Mouse (Mus musculus): ENCODE results near the gene Trip11. TPM values are rescaled to one million over a fixed set of nuclear protein-coding genes. Genes with fewer than 3 reads are reported as not detected.

The Trip11 gene
- total and polyA plus RNA-seq, 2 experiments from 2014 or later: 24.8 to 26.3 TPM

- H3K4me1 ChIP-seq (ENCODE audit: insufficient read depth, low read length): no peaks in the 10 kb centered on the region
- no peak overlapping the region for H3K9ac ChIP-seq (replicated peaks; ENCODE audit: low read length, poor library complexity, severe bottlenecking)
- no peak; the same call in 1 of the 2 replicates for TF ChIP-seq CTCF (IDR thresholded peaks at IDR 0.05)
- no peak overlapping the region for H3K4me2 ChIP-seq (ENCODE audit: low read depth, low read length, poor library complexity, severe bottlenecking)
- ATAC-seq (ENCODE audit: low FRiP score) (no peak), DNase-seq (ENCODE audit: low spot score) (no peak)
- H3K4me3 ChIP-seq (ENCODE audit: low read depth, low read length): no peak overlapping the region
- no peaks in the 10 kb centered on the region for H3K9me3 ChIP-seq (ENCODE audit: low read length)
- 88% methylated on average over 10 of the region's 10 CpGs for whole genome bisulfite sequencing
- H3K27ac ChIP-seq (ENCODE audit: low read depth, low read length): no peak overlapping the region
- peaks cover 24% of the 10 kb centered on the region for H3K36me3 ChIP-seq (ENCODE audit: insufficient read depth, low read length)
- no peaks in the 10 kb centered on the region for H3K27me3 ChIP-seq (ENCODE audit: insufficient read depth, low read length)
These were observed 76.4 kb downstream of the Trip11 start for GRCm38 (mm10) chr12:101836546-101837274.

GRCm38 (mm10) chr12:101834715-101835114 lies 78.4 kb downstream of the Trip11 start:
- Histone ChIP-seq H3K4me3 (ENCODE audit: low read depth, low read length) (no peak overlapping the region), H3K9ac (replicated peaks; ENCODE audit: low read length, poor library complexity, severe bottlenecking) (no peak overlapping the region), H3K36me3 (ENCODE audit: insufficient read depth, low read length) (peaks cover 24% of the 10 kb centered on the region), H3K4me1 (ENCODE audit: insufficient read depth, low read length) (no peaks in the 10 kb centered on the region), H3K27me3 (ENCODE audit: insufficient read depth, low read length) (no peaks in the 10 kb centered on the region), H3K4me2 (ENCODE audit: low read depth, low read length, poor library complexity, severe bottlenecking) (no peak overlapping the region), H3K27ac (ENCODE audit: low read depth, low read length) (no peak overlapping the region), H3K9me3 (ENCODE audit: low read length) (no peaks in the 10 kb centered on the region)
- WGBS: 96% methylated on average over 4 of the region's 4 CpGs
- TF ChIP-seq CTCF (IDR thresholded peaks at IDR 0.05): no peak
- DNase-seq (ENCODE audit: low spot score) (no peak), ATAC-seq (ENCODE audit: low FRiP score) (no peak)

- ATAC-seq (ENCODE audit: low FRiP score): no peak
These were observed 79.3 kb downstream of the Trip11 start for GRCm38 (mm10) chr12:101833776-101834175.

GRCm38 (mm10) chr12:101833115-101833506 lies 80.0 kb downstream of the Trip11 start:
- no peak overlapping the region for H3K27ac ChIP-seq (ENCODE audit: low read depth, low read length)
- TF ChIP-seq CTCF (IDR thresholded peaks at IDR 0.05): no peak
- ATAC-seq (ENCODE audit: low FRiP score) (no peak), DNase-seq (ENCODE audit: low spot score) (no peak)
- peaks cover 20% of the 10 kb centered on the region for H3K36me3 ChIP-seq (ENCODE audit: insufficient read depth, low read length)
- 97% methylated on average over 6 of the region's 6 CpGs for WGBS
- no peak overlapping the region for H3K4me3 ChIP-seq (ENCODE audit: low read depth, low read length)
- H3K9ac ChIP-seq (replicated peaks; ENCODE audit: low read length, poor library complexity, severe bottlenecking): no peak overlapping the region
- no peaks in the 10 kb centered on the region for H3K4me1 ChIP-seq (ENCODE audit: insufficient read depth, low read length)
- H3K4me2 ChIP-seq (ENCODE audit: low read depth, low read length, poor library complexity, severe bottlenecking): no peak overlapping the region
- H3K9me3 ChIP-seq (ENCODE audit: low read length): no peaks in the 10 kb centered on the region
- no peaks in the 10 kb centered on the region for H3K27me3 ChIP-seq (ENCODE audit: insufficient read depth, low read length)

More at GRCm38 (mm10) chr12:101833776-101834175, 79.3 kb downstream of the Trip11 start:
- WGBS: 85% methylated on average over 8 of the region's 8 CpGs
- no peaks in the 10 kb centered on the region for H3K27me3 ChIP-seq (ENCODE audit: insufficient read depth, low read length)
- peaks cover 24% of the 10 kb centered on the region for H3K36me3 ChIP-seq (ENCODE audit: insufficient read depth, low read length)
- H3K4me2 ChIP-seq (ENCODE audit: low read depth, low read length, poor library complexity, severe bottlenecking): no peak overlapping the region
- H3K4me3 ChIP-seq (ENCODE audit: low read depth, low read length): no peak overlapping the region
- H3K9me3 ChIP-seq (ENCODE audit: low read length): no peaks in the 10 kb centered on the region
- no peak overlapping the region for H3K27ac ChIP-seq (ENCODE audit: low read depth, low read length)
- no peaks in the 10 kb centered on the region for H3K4me1 ChIP-seq (ENCODE audit: insufficient read depth, low read length)
- no peak for TF ChIP-seq CTCF (IDR thresholded peaks at IDR 0.05)
- DNase-seq (ENCODE audit: low spot score): no peak
- no peak overlapping the region for H3K9ac ChIP-seq (replicated peaks; ENCODE audit: low read length, poor library complexity, severe bottlenecking)

- Histone ChIP-seq H3K4me1 (ENCODE audit: insufficient read depth, low read length) (no peaks in the 10 kb centered on the region), H3K36me3 (ENCODE audit: insufficient read depth, low read length) (peaks cover 17% of the 10 kb centered on the region), H3K4me3 (ENCODE audit: low read depth, low read length) (no peak overlapping the region), H3K27me3 (ENCODE audit: insufficient read depth, low read length) (no peaks in the 10 kb centered on the region), H3K4me2 (ENCODE audit: low read depth, low read length, poor library complexity, severe bottlenecking) (no peak overlapping the region), H3K9me3 (ENCODE audit: low read length) (no peaks in the 10 kb centered on the region), H3K27ac (ENCODE audit: low read depth, low read length) (no peak overlapping the region), H3K9ac (replicated peaks; ENCODE audit: low read length, poor library complexity, severe bottlenecking) (no peak overlapping the region)
- DNase-seq (ENCODE audit: low spot score) (no peak), ATAC-seq (ENCODE audit: low FRiP score) (no peak)
- 88% methylated on average over 7 of the region's 7 CpGs for WGBS
- TF ChIP-seq CTCF (IDR thresholded peaks at IDR 0.05): no peak
These were observed 80.6 kb downstream of the Trip11 start for GRCm38 (mm10) chr12:101832179-101833114.

- WGBS: 53% methylated on average over 4 of the region's 4 CpGs
These were observed 81.8 kb downstream of the Trip11 start for GRCm38 (mm10) chr12:101831221-101831620.

More at GRCm38 (mm10) chr12:101831221-101831620, 81.8 kb downstream of the Trip11 start:
- no peak for DNase-seq (ENCODE audit: low spot score)
- no peak overlapping the region for H3K9ac ChIP-seq (replicated peaks; ENCODE audit: low read length, poor library complexity, severe bottlenecking)
- no peak for ATAC-seq (ENCODE audit: low FRiP score)
- H3K27ac ChIP-seq (ENCODE audit: low read depth, low read length): no peak overlapping the region
- H3K4me1 ChIP-seq (ENCODE audit: insufficient read depth, low read length): no peaks in the 10 kb centered on the region
- no peak overlapping the region for H3K4me3 ChIP-seq (ENCODE audit: low read depth, low read length)
- H3K36me3 ChIP-seq (ENCODE audit: insufficient read depth, low read length): peaks cover 9% of the 10 kb centered on the region; the same call in 1 of the 2 replicates
- no peak for TF ChIP-seq CTCF (IDR thresholded peaks at IDR 0.05)
- no peak overlapping the region for H3K4me2 ChIP-seq (ENCODE audit: low read depth, low read length, poor library complexity, severe bottlenecking)
- no peaks in the 10 kb centered on the region for H3K9me3 ChIP-seq (ENCODE audit: low read length)
- no peaks in the 10 kb centered on the region for H3K27me3 ChIP-seq (ENCODE audit: insufficient read depth, low read length)

Measured in midbrain, postnatal 0 days (tissue).